Mouse (Mus musculus) testis, adult 2 months (tissue): ENCODE measurements around the gene Mindy4.

Experiments
- CTCF ChIP-seq: fragments of 200-500 bp; IDR thresholded peaks from 2 replicates; pipeline ENCODE4 v1.5.1; 2012; ENCODE audit warnings: low read depth, mild to moderate bottlenecking, inconsistent platforms, low read length, moderate library complexity; ENCODE audit not compliant: control insufficient read depth, insufficient read depth, insufficient replicate concordance
- POLR2A ChIP-seq: fragments of 200-500 bp; IDR thresholded peaks from 2 replicates; pipeline ENCODE4 v1.6.1; 2012; ENCODE audit warnings: low read depth, mild to moderate bottlenecking, inconsistent platforms, low read length, moderate library complexity; ENCODE audit not compliant: control insufficient read depth

DNA sequence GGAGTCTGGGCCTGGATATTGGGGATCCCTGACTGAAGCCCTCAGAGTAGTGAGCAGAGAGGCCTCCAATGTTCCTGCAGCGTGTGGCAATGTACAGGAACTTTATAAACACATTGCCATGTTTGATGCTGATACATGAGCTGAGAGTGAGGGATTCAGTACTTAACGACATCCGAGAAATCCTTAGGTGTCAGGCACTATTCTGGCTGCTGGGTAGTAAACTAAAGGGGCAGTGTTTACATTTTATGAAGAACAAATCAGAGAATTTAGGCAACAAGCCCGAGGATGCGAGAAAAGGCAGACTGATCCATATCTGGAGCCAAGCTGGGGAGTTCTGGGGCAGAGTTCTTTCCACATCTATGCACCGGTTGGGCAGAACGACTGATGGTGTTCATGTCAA lies 152.4 kb downstream of the Mindy4 start:
- TF ChIP-seq CTCF (no peak), POLR2A (no peak)
